Mouse (Mus musculus) erythroblast, embryonic 14.5 days (primary cell): Measurements from ENCODE around the gene Cilp2.

Experiments used
- GATA1 ChIP-seq: IDR thresholded peaks from 2 replicates; pipeline ENCODE4 v1.6.1; 2012; ENCODE audit warnings: low read length, inconsistent platforms, mixed read lengths
- TAL1 ChIP-seq: IDR thresholded peaks from 3 replicates; pipeline ENCODE4 v1.6.1; 2012; ENCODE audit warnings: low read length, inconsistent platforms, mixed read lengths

GRCm38 (mm10) chr8:69900895-69901451, 13.5 kb upstream of the Cilp2 start:
- TF ChIP-seq GATA1 (no peak), TAL1 (no peak)
